Mouse (Mus musculus): ENCODE data around the gene Scaf1. TPM values are rescaled to one million over a fixed set of nuclear protein-coding genes. Genes with fewer than 3 reads are reported as not detected.
A peak's percentile ranks its signal among the peaks of the same experiment; 100 is the strongest.

The Scaf1 gene
- polyA plus RNA-seq, 1 experiment from 2014 or later, result 47.2 TPM

DNA sequence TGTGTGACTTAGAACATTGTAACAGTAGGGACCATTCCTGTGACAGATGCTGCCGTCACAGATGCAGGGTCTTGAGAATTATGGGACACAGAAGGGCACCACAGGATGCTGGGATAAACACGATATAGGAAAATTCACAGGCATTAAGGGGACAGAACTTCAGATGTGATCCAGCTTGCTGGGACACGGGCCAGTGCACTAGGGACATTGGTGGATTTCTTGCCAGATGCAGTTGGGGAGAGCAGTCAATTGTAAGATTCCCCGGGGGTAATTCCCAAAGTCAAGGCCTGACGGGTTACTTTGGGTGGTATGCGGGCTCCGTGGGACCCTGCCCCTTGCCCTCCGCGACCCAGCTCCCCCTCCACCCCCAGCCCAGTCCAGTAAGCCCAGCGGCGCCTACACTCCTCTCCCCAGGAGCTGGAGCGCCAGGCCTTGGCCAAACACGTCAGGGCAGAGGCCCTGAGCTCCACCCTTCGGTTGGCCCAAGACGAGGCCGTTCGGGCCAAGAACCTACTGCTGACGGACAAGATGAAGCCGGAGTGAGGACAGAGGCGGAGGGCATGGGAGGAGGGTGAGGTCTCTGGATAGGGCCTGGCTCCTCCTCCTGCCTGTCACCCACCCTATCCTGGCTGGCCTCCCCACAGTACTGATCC, 58.9 kb downstream of the Scaf1 start:
- peak overlapping the region; percentile 46; the same call in 1 of the 2 replicates for H3K27ac ChIP-seq (replicated peaks)
- H3K4me1 ChIP-seq (replicated peaks), result peaks cover 21% of the 10 kb centered on the region
- H3K4me3 ChIP-seq, result no peak overlapping the region
- no peak for ATAC-seq (ENCODE audit: low read depth)
- H3K9me3 ChIP-seq, result no peaks in the 10 kb centered on the region
- 72% methylated on average over 20 of the region's 20 CpGs for WGBS
- 0 out of 2 replicates have a peak overlapping the region, but pooled peaks have one; percentile 23 for H3K9ac ChIP-seq
- H3K36me3 ChIP-seq, result peaks cover 40% of the 10 kb centered on the region
- H3K27me3 ChIP-seq, result peaks cover 9% of the 10 kb centered on the region
- H3K4me2 ChIP-seq, result no peak overlapping the region

DNA sequence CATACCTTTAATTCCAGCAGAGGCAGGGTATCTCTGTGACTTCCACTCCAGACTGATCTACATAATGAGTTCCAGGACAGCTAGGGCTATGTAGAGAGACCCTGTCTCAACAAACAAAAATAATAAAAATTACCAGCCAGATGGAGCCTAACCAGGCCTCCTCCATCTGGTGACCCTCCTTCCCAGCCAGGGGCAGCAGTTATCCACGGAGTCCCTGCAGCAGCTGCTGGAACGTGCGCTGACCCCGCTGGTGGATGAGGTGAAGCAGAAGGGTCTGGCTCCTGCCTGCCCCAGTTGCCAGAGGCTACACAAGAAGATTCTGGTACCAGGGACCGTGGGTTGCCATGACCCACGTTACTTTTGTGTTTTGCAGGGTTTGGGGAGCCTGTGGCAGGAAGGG, 59.9 kb downstream of the Scaf1 start:
- Histone ChIP-seq H3K9ac (0 out of 2 replicates have a peak overlapping the region, but pooled peaks have one; percentile 23), H3K4me2 (no peak overlapping the region), H3K27ac (replicated peaks) (peak overlapping the region; percentile 50), H3K4me1 (replicated peaks) (peaks cover 28% of the 10 kb centered on the region), H3K4me3 (no peak overlapping the region), H3K27me3 (peaks cover 20% of the 10 kb centered on the region), H3K9me3 (no peaks in the 10 kb centered on the region), H3K36me3 (peaks cover 30% of the 10 kb centered on the region)
- ATAC-seq (ENCODE audit: low read depth), result no peak
- 43% methylated on average over 6 of the region's 6 CpGs for WGBS

DNA sequence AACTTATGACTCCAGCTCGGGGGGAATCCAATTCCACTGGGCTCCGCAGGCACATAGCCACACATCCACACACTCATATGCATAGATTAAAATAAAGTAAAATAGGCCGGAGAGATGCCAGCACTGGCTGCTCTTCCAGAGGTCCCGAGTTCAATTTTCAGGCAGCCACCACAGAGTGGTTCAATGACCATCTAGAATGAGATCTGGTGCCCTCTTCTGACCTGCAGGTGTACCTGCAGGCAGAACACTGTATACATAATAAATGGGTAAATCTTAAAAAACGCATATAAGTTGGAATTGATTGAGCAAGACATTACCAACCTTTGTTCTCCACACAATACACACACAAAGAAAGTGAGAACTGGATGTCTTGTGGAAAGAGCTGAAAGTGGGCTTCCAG, 60.5 kb downstream of the Scaf1 start:
- Histone ChIP-seq H3K27me3 (peaks cover 26% of the 10 kb centered on the region), H3K9me3 (no peaks in the 10 kb centered on the region), H3K9ac (no peak overlapping the region), H3K4me1 (replicated peaks) (peaks cover 28% of the 10 kb centered on the region), H3K27ac (replicated peaks) (no peak overlapping the region), H3K36me3 (peaks cover 23% of the 10 kb centered on the region), H3K4me2 (no peak overlapping the region), H3K4me3 (no peak overlapping the region)
- 57% methylated on average over 5 of the region's 5 CpGs for WGBS
- no peak for ATAC-seq (ENCODE audit: low read depth)

DNA sequence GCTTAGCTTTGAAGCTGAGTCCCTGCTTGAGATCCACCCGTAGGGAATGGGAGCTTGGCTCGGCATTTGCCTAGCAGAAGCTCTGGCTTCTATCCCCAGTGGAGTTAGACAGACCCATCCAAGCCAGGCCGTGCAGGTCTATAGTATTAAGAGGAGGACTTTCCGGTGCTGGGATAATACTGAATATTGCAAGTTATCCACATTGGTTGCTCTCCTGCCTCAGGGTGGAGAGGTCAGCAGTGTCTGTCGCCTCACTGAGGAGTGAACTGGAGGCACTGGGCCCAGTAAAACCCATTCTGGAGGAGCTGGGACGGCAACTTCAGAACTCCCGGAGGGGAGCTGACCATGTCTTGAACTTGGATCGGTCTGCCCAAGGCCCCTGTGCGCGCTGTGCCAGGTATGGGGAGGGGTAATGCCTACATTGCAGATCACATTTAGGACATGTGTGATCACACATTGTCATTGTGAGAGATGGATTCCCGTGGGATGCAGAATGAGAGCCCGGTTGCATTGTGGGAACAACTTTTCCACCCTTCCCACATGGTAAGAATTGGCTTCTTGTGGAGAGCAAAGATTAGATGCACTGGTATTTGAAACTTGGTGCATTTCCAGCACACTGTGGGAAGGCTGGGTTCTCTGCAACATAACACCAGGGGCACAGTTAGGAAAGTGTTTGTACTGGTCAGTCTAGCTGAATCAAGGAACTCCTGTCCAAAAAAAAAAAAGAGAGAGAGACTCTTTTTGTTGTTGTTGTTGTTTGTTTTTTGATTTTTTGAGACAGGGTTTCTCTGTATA, 61.9 kb downstream of the Scaf1 start:
- no peak overlapping the region for H3K9ac ChIP-seq
- no peak overlapping the region for H3K4me2 ChIP-seq
- no peaks in the 10 kb centered on the region for H3K9me3 ChIP-seq
- peaks cover 11% of the 10 kb centered on the region for H3K36me3 ChIP-seq
- 80% methylated on average over 12 of the region's 12 CpGs for WGBS
- no peak for ATAC-seq (ENCODE audit: low read depth)
- no peak overlapping the region for H3K27ac ChIP-seq (replicated peaks)
- no peak overlapping the region for H3K4me3 ChIP-seq
- peaks cover 40% of the 10 kb centered on the region for H3K27me3 ChIP-seq
- peaks cover 28% of the 10 kb centered on the region for H3K4me1 ChIP-seq (replicated peaks)

DNA sequence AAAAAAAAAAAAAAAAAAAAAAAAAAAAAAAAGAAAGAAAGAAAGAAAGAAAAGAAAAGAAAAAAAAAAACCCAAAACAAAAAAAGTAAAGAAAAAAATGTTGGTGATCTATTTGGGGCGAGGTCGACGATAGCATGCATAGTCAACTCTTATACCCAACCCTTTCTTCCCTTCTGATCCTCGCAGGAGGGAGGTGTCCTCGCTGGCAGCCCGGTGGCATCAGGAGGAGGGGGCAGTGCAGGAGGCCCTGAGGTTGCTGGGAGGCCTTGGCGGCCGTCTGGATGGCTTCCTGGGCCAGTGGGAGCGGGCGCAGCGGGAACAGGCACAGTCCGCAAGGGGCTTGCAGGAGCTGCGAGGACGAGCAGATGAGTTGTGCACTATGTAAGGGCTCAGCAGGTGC, 62.6 kb downstream of the Scaf1 start:
- H3K9me3 ChIP-seq, result no peaks in the 10 kb centered on the region
- 0 out of 2 replicates have a peak, but pooled peaks cover 4% of the 10 kb centered on the region for H3K36me3 ChIP-seq
- H3K27ac ChIP-seq (replicated peaks), result no peak overlapping the region
- WGBS, result 61% methylated on average over 14 of the region's 14 CpGs
- H3K27me3 ChIP-seq, result peaks cover 44% of the 10 kb centered on the region
- no peak for ATAC-seq (ENCODE audit: low read depth)
- no peak overlapping the region for H3K9ac ChIP-seq
- H3K4me1 ChIP-seq (replicated peaks), result peaks cover 28% of the 10 kb centered on the region
- H3K4me3 ChIP-seq, result no peak overlapping the region
- no peak overlapping the region for H3K4me2 ChIP-seq

Small RNA genes within 50 kb of the gene (microRNA-seq; reads per million reads assigned to microRNA genes)
- not detected for gene Mir7054

Other genes with a start within 250 kb of the Scaf1 start
- gene Nup62, start 200.3 kb downstream of the Scaf1 start, polyA plus RNA-seq (2015; fragmentation: Nextera tagmentation; extraction: Ambion mirVana), result 51.0 and 53.0 TPM in 2 replicates
- gene Il4i1, start 200.0 kb downstream of the Scaf1 start, polyA plus RNA-seq (2015; fragmentation: Nextera tagmentation; extraction: Ambion mirVana), result 1.1 and 2.0 TPM in 2 replicates
- gene Atf5, start 199.7 kb downstream of the Scaf1 start, polyA plus RNA-seq (2015; fragmentation: Nextera tagmentation; extraction: Ambion mirVana), result 4.1 and 4.8 TPM in 2 replicates
- 89.7 and 99.0 TPM in 2 replicates for gene Akt1s1, start 167.4 kb downstream of the Scaf1 start, polyA plus RNA-seq (2015; fragmentation: Nextera tagmentation; extraction: Ambion mirVana)
- gene Tbc1d17, start 167.3 kb downstream of the Scaf1 start, polyA plus RNA-seq (2015; fragmentation: Nextera tagmentation; extraction: Ambion mirVana), result 94.0 and 101 TPM in 2 replicates
- 30.2 and 31.6 TPM in 2 replicates for gene Pnkp, start 159.2 kb downstream of the Scaf1 start, polyA plus RNA-seq (2015; fragmentation: Nextera tagmentation; extraction: Ambion mirVana)
- 471 and 515 TPM in 2 replicates for gene Ptov1, start 146.6 kb downstream of the Scaf1 start, polyA plus RNA-seq (2015; fragmentation: Nextera tagmentation; extraction: Ambion mirVana)
- gene Med25, start 123.7 kb downstream of the Scaf1 start, polyA plus RNA-seq (2015; fragmentation: Nextera tagmentation; extraction: Ambion mirVana), result 134 and 138 TPM in 2 replicates
- 14.9 and 17.9 TPM in 2 replicates for gene Fuz, start 120.3 kb downstream of the Scaf1 start, polyA plus RNA-seq (2015; fragmentation: Nextera tagmentation; extraction: Ambion mirVana)
- gene Ap2a1, start 86.9 kb downstream of the Scaf1 start, polyA plus RNA-seq (2015; fragmentation: Nextera tagmentation; extraction: Ambion mirVana), result 115 and 116 TPM in 2 replicates
- 0.22 TPM in 1 of 2 replicates, not detected in the other for gene Tsks, start 73.2 kb downstream of the Scaf1 start, polyA plus RNA-seq (2015; fragmentation: Nextera tagmentation; extraction: Ambion mirVana)
- 47.3 and 54.9 TPM in 2 replicates for gene Cpt1c, start 41.5 kb downstream of the Scaf1 start, polyA plus RNA-seq (2015; fragmentation: Nextera tagmentation; extraction: Ambion mirVana)
- gene Prmt1, start 29.8 kb downstream of the Scaf1 start, polyA plus RNA-seq (2015; fragmentation: Nextera tagmentation; extraction: Ambion mirVana), result 612 and 623 TPM in 2 replicates
- 60.3 and 67.3 TPM in 2 replicates for gene Irf3, start 18.7 kb downstream of the Scaf1 start, polyA plus RNA-seq (2015; fragmentation: Nextera tagmentation; extraction: Ambion mirVana)
- gene Bcl2l12, start 17.7 kb downstream of the Scaf1 start, polyA plus RNA-seq (2015; fragmentation: Nextera tagmentation; extraction: Ambion mirVana), result 17.3 and 17.4 TPM in 2 replicates
- gene Rras, start 1.6 kb upstream of the Scaf1 start, polyA plus RNA-seq (2015; fragmentation: Nextera tagmentation; extraction: Ambion mirVana), result 15.0 and 16.5 TPM in 2 replicates
- 12.3 and 15.1 TPM in 2 replicates for gene Prr12, start 36.5 kb upstream of the Scaf1 start, polyA plus RNA-seq (2015; fragmentation: Nextera tagmentation; extraction: Ambion mirVana)
- gene Nosip, start 46.1 kb upstream of the Scaf1 start, polyA plus RNA-seq (2015; fragmentation: Nextera tagmentation; extraction: Ambion mirVana), result 58.9 and 65.6 TPM in 2 replicates
- 16.8 and 17.2 TPM in 2 replicates for gene Prrg2, start 46.3 kb upstream of the Scaf1 start, polyA plus RNA-seq (2015; fragmentation: Nextera tagmentation; extraction: Ambion mirVana)
- gene Rcn3, start 75.9 kb upstream of the Scaf1 start, polyA plus RNA-seq (2015; fragmentation: Nextera tagmentation; extraction: Ambion mirVana), result 127 and 134 TPM in 2 replicates
- gene Fcgrt, start 87.5 kb upstream of the Scaf1 start, polyA plus RNA-seq (2015; fragmentation: Nextera tagmentation; extraction: Ambion mirVana), result 25.6 and 27.3 TPM in 2 replicates
- 920 and 971 TPM in 2 replicates for gene Rps11, start 108.1 kb upstream of the Scaf1 start, polyA plus RNA-seq (2015; fragmentation: Nextera tagmentation; extraction: Ambion mirVana)
- gene Rpl13a, start 112.4 kb upstream of the Scaf1 start, polyA plus RNA-seq (2015; fragmentation: Nextera tagmentation; extraction: Ambion mirVana), result 746 and 820 TPM in 2 replicates
- 0.53 TPM in 1 of 2 replicates, not detected in the other for gene Gm45713, start 119.9 kb upstream of the Scaf1 start, polyA plus RNA-seq (2015; fragmentation: Nextera tagmentation; extraction: Ambion mirVana)
- gene Flt3l, start 120.1 kb upstream of the Scaf1 start, polyA plus RNA-seq (2015; fragmentation: Nextera tagmentation; extraction: Ambion mirVana), result 1.3 and 1.5 TPM in 2 replicates
- 79.9 and 91.9 TPM in 2 replicates for gene Pih1d1, start 137.9 kb upstream of the Scaf1 start, polyA plus RNA-seq (2015; fragmentation: Nextera tagmentation; extraction: Ambion mirVana)
- 19.0 and 19.6 TPM in 2 replicates for gene Aldh16a1, start 138.2 kb upstream of the Scaf1 start, polyA plus RNA-seq (2015; fragmentation: Nextera tagmentation; extraction: Ambion mirVana)
- 0.78 and 0.83 TPM in 2 replicates for gene Slc17a7, start 147.6 kb upstream of the Scaf1 start, polyA plus RNA-seq (2015; fragmentation: Nextera tagmentation; extraction: Ambion mirVana)
- not detected in 2 replicates for gene Gfy, start 163.2 kb upstream of the Scaf1 start, polyA plus RNA-seq (2015; fragmentation: Nextera tagmentation; extraction: Ambion mirVana)
- not detected in 2 replicates for gene Pth2, start 164.6 kb upstream of the Scaf1 start, polyA plus RNA-seq (2015; fragmentation: Nextera tagmentation; extraction: Ambion mirVana)
- gene Ccdc155, start 188.5 kb upstream of the Scaf1 start, polyA plus RNA-seq (2015; fragmentation: Nextera tagmentation; extraction: Ambion mirVana), result 0.29 and 0.45 TPM in 2 replicates
- gene Dkkl1, start 195.8 kb upstream of the Scaf1 start, polyA plus RNA-seq (2015; fragmentation: Nextera tagmentation; extraction: Ambion mirVana), result 14.6 and 19.8 TPM in 2 replicates
- 65.9 and 85.5 TPM in 2 replicates for gene Tead2, start 199.4 kb upstream of the Scaf1 start, polyA plus RNA-seq (2015; fragmentation: Nextera tagmentation; extraction: Ambion mirVana)
- 1.5 and 1.8 TPM in 2 replicates for gene Cd37, start 222.8 kb upstream of the Scaf1 start, polyA plus RNA-seq (2015; fragmentation: Nextera tagmentation; extraction: Ambion mirVana)
- gene Slc6a16, start 224.7 kb upstream of the Scaf1 start, polyA plus RNA-seq (2015; fragmentation: Nextera tagmentation; extraction: Ambion mirVana), result 0.18 and 0.27 TPM in 2 replicates